19 mouse cellular contexts compared by ENCODE assay signal in genomic region chr17:68042377-68042776, GRCm38 (mm10). TPM values are rescaled to one million over a fixed set of nuclear protein-coding genes. Genes with fewer than 3 reads are reported as not detected.
"Had no signal": no experiment of that assay in that cellular context is flagged by ENCODE, and none has a peak within 500 bp of the region (broad histone marks: within the 10 kb centered on the region; RNA-seq: fewer than 3 reads in every experiment).

No protein-coding gene starts in this region.

- H3K27ac ChIP-seq: lung, embryonic 15.5 days; macrophage; midbrain, embryonic 13.5 days; midbrain, embryonic 15.5 days; neural tube, embryonic 12.5 days; stomach, embryonic 15.5 days; stomach, postnatal 0 days had no signal

- H3K4me2 ChIP-seq: lung, embryonic 15.5 days; midbrain, embryonic 11.5 days; midbrain, embryonic 13.5 days; midbrain, embryonic 15.5 days; neural tube, embryonic 12.5 days; stomach, embryonic 15.5 days had no signal

- H3K9me3 ChIP-seq: lung, embryonic 15.5 days; midbrain, embryonic 13.5 days; midbrain, embryonic 15.5 days; neural tube, embryonic 12.5 days; stomach, embryonic 15.5 days had no signal

- H3K36me3 ChIP-seq: lung, embryonic 15.5 days; midbrain, embryonic 13.5 days; midbrain, embryonic 15.5 days; neural tube, embryonic 12.5 days; stomach, embryonic 15.5 days had no signal

- ATAC-seq: liver, postnatal 0 days; lung, postnatal 0 days; midbrain, embryonic 13.5 days; midbrain, embryonic 15.5 days had no signal

- DNase-seq: liver, postnatal 0 days; lung, adult 2 months; lung, postnatal 14 days; lung, postnatal 36 days; right cerebral cortex, postnatal 14 days; thymus, adult 2 months; thymus, postnatal 25 days; thymus, postnatal 4 days had no signal

- H3K9ac ChIP-seq: liver, postnatal 0 days; lung, embryonic 15.5 days; midbrain, embryonic 13.5 days; midbrain, embryonic 15.5 days; neural tube, embryonic 12.5 days; stomach, embryonic 15.5 days had no signal

- H3K4me3 ChIP-seq: lung, embryonic 15.5 days; megakaryocyte, embryonic 14.5 days; midbrain, embryonic 13.5 days; midbrain, embryonic 15.5 days; neural tube, embryonic 12.5 days; stomach, embryonic 15.5 days had no signal

- H3K27me3 ChIP-seq: lung, embryonic 15.5 days; megakaryocyte, embryonic 14.5 days; midbrain, embryonic 13.5 days; midbrain, embryonic 15.5 days; neural tube, embryonic 12.5 days; stomach, embryonic 15.5 days had no signal

- H3K4me1 ChIP-seq: megakaryocyte, embryonic 14.5 days; midbrain, embryonic 13.5 days; midbrain, embryonic 15.5 days; neural tube, embryonic 12.5 days had no signal

RNA-seq across cellular contexts. Expression of gene Arhgap28, which starts 38.5 kb away (rescaled TPM):
- total RNA-seq: monocyte, adult 5-6 weeks had no signal
